Mouse (Mus musculus) MEL (cell line): ENCODE data around the gene Edil3. TPM values are rescaled to one million over a fixed set of nuclear protein-coding genes. Genes with fewer than 3 reads are reported as not detected.

Experiments used
- DNase-seq: peaks from one replicate; pipeline ENCODE4 v3.0.0; 2011; ENCODE audit warnings: low read depth, low spot score
- H3K27ac ChIP-seq: 2 replicates; pipeline ENCODE4 v1.5.1; 2012; ENCODE audit warnings: low read depth, mild to moderate bottlenecking, control low read depth, low read length, moderate library complexity; ENCODE audit not compliant: control insufficient read depth
- H3K27me3 ChIP-seq, 2 experiments: fragments of 150-350 bp in 1 of 2; sonication (generic) in 1 of 2; 2 replicates each; pipeline ENCODE4 v1.6.1; 2012; ENCODE audit warnings: low read length in 2 of 2, mild to moderate bottlenecking in 2 of 2, improper control_type of control experiment in 1 of 2, moderate library complexity in 1 of 2; ENCODE audit not compliant: insufficient read depth in 2 of 2, control insufficient read depth in 1 of 2
- H3K36me3 ChIP-seq, 2 experiments: 2 replicates each; pipeline ENCODE4 v1.6.1; 2012 to 2014; ENCODE audit warnings: low read length in 2 of 2, improper control_type of control experiment in 1 of 2, inconsistent platforms in 1 of 2, mild to moderate bottlenecking in 1 of 2; ENCODE audit not compliant: insufficient read depth in 2 of 2, control insufficient read depth in 1 of 2
- H3K4me1 ChIP-seq, 2 experiments: fragments of 150-350 bp in 1 of 2; sonication (generic) in 1 of 2; 2 replicates each; pipeline ENCODE4 v1.6.1; 2012; ENCODE audit warnings: low read length in 2 of 2, improper control_type of control experiment in 1 of 2, mild to moderate bottlenecking in 1 of 2; ENCODE audit not compliant: insufficient read depth in 2 of 2, control insufficient read depth in 1 of 2
- H3K4me3 ChIP-seq, 2 experiments: fragments of 150-350 bp in 1 of 2; sonication (generic) in 1 of 2; 2 replicates each; pipeline ENCODE4 v1.5.1; 2012; ENCODE audit warnings: low read depth in 2 of 2, low read length in 2 of 2, mild to moderate bottlenecking in 2 of 2, moderate library complexity in 2 of 2, control low read depth in 1 of 2, improper control_type of control experiment in 1 of 2; ENCODE audit not compliant: control insufficient read depth in 1 of 2, insufficient read depth in 1 of 2
- H3K79me2 ChIP-seq: 2 replicates; pipeline ENCODE4 v1.6.1; 2012; ENCODE audit warnings: mild to moderate bottlenecking, low read length, moderate library complexity; ENCODE audit not compliant: control insufficient read depth, poor library complexity, insufficient read depth
- H3K9ac ChIP-seq: 2 replicates; pipeline ENCODE4 v1.6.1; 2012; ENCODE audit warnings: low read depth, mild to moderate bottlenecking, control low read depth, low read length, moderate library complexity; ENCODE audit not compliant: control insufficient read depth, poor library complexity, severe bottlenecking
- H3K9me3 ChIP-seq: fragments of 150-350 bp; sonication (generic); replicated peaks from 2 replicates; pipeline ENCODE4 v1.6.1; 2012; ENCODE audit warnings: mild to moderate bottlenecking, low read length, improper control_type of control experiment, moderate library complexity; ENCODE audit not compliant: insufficient read depth
- BHLHE40 ChIP-seq: IDR thresholded peaks from 2 replicates; pipeline ENCODE4 v1.6.1; 2012; ENCODE audit warnings: low read depth, mild to moderate bottlenecking, inconsistent platforms, low read length, improper control_type of control experiment, borderline replicate concordance
- CHD2 ChIP-seq: IDR thresholded peaks from 2 replicates; pipeline ENCODE4 v1.6.1; 2011; ENCODE audit warnings: low read length, improper control_type of control experiment
- CTCF ChIP-seq, 3 experiments: IDR thresholded peaks in 2 of 3; conservative IDR thresholded peaks in 1 of 3; 2 replicates each; pipeline ENCODE4 v1.5.1; 2011 to 2012; ENCODE audit warnings: low read length in 3 of 3, low read depth in 2 of 3, mild to moderate bottlenecking in 2 of 3, improper control_type of control experiment in 1 of 3, inconsistent platforms in 1 of 3, mixed read lengths in 1 of 3, moderate library complexity in 1 of 3; ENCODE audit not compliant: control insufficient read depth in 1 of 3, insufficient read depth in 1 of 3, poor library complexity in 1 of 3, severe bottlenecking in 1 of 3
- E2F4 ChIP-seq: IDR thresholded peaks from 2 replicates; pipeline ENCODE4 v1.6.1; 2011; ENCODE audit warnings: low read depth, low read length, improper control_type of control experiment, borderline replicate concordance
- ETS1 ChIP-seq: IDR thresholded peaks from 2 replicates; pipeline ENCODE4 v1.6.1; 2012; ENCODE audit warnings: low read depth, mild to moderate bottlenecking, inconsistent platforms, low read length, improper control_type of control experiment, moderate library complexity
- GABPA ChIP-seq: IDR thresholded peaks from 2 replicates; pipeline ENCODE4 v1.6.1; 2012; ENCODE audit warnings: low read depth, mild to moderate bottlenecking, inconsistent platforms, low read length, improper control_type of control experiment, moderate library complexity
- GATA1 ChIP-seq: IDR thresholded peaks from 2 replicates; pipeline ENCODE4 v1.6.1; 2011; ENCODE audit warnings: low read depth, low read length, improper control_type of control experiment
- HCFC1 ChIP-seq: IDR thresholded peaks from 2 replicates; pipeline ENCODE4 v1.6.1; 2012; ENCODE audit warnings: low read depth, mild to moderate bottlenecking, inconsistent platforms, low read length, improper control_type of control experiment, moderate library complexity
- MAFK ChIP-seq: IDR thresholded peaks from 2 replicates; pipeline ENCODE4 v1.6.1; 2011; ENCODE audit warnings: low read depth, mild to moderate bottlenecking, low read length, improper control_type of control experiment, borderline replicate concordance
- MEF2A ChIP-seq: IDR thresholded peaks from 2 replicates; pipeline ENCODE4 v1.6.1; 2014; ENCODE audit warnings: low read depth, mild to moderate bottlenecking, inconsistent platforms, low read length, improper control_type of control experiment; ENCODE audit not compliant: poor library complexity, insufficient replicate concordance, severe bottlenecking; ENCODE audit errors: extremely low read depth
- NELFE ChIP-seq: IDR thresholded peaks from 2 replicates; pipeline ENCODE4 v1.6.1; 2011; ENCODE audit warnings: low read depth, low read length, improper control_type of control experiment
- NRF1 ChIP-seq: IDR thresholded peaks from 2 replicates; pipeline ENCODE4 v1.6.1; 2014; ENCODE audit warnings: low read depth, mild to moderate bottlenecking, inconsistent platforms, low read length, improper control_type of control experiment, moderate library complexity; ENCODE audit not compliant: poor library complexity, insufficient read depth, severe bottlenecking
- RAD21 ChIP-seq: IDR thresholded peaks from 2 replicates; pipeline ENCODE4 v1.6.1; 2011; ENCODE audit warnings: mild to moderate bottlenecking, low read depth, low read length, improper control_type of control experiment
- RCOR1 ChIP-seq: IDR thresholded peaks from 2 replicates; pipeline ENCODE4 v1.6.1; 2012; ENCODE audit warnings: low read depth, mild to moderate bottlenecking, inconsistent platforms, low read length, improper control_type of control experiment
- TAL1 ChIP-seq: IDR thresholded peaks from 2 replicates; pipeline ENCODE4 v1.6.1; 2012; ENCODE audit warnings: mild to moderate bottlenecking, inconsistent platforms, low read length, moderate library complexity, mixed read lengths
- TCF12 ChIP-seq: IDR thresholded peaks from 2 replicates; pipeline ENCODE4 v1.6.1; 2014; ENCODE audit warnings: low read depth, mild to moderate bottlenecking, inconsistent platforms, low read length, improper control_type of control experiment, moderate library complexity
- UBTF ChIP-seq: IDR thresholded peaks from 2 replicates; pipeline ENCODE4 v1.6.1; 2012; ENCODE audit warnings: low read depth, mild to moderate bottlenecking, inconsistent platforms, low read length, improper control_type of control experiment, moderate library complexity, borderline replicate concordance; ENCODE audit not compliant: insufficient read depth
- USF1 ChIP-seq: IDR thresholded peaks from 2 replicates; pipeline ENCODE4 v1.6.1; 2014; ENCODE audit warnings: low read depth, mild to moderate bottlenecking, inconsistent platforms, low read length, improper control_type of control experiment, moderate library complexity
- USF2 ChIP-seq, 2 experiments: IDR thresholded peaks; 2 replicates each; pipeline ENCODE4 v1.6.1; 2011 to 2012; ENCODE audit warnings: improper control_type of control experiment in 2 of 2, low read length in 2 of 2, borderline replicate concordance in 1 of 2, inconsistent platforms in 1 of 2, low read depth in 1 of 2, mild to moderate bottlenecking in 1 of 2; ENCODE audit not compliant: insufficient read depth in 1 of 2
- ZC3H11A ChIP-seq: IDR thresholded peaks from 2 replicates; pipeline ENCODE4 v1.6.1; 2012; ENCODE audit warnings: low read depth, mild to moderate bottlenecking, inconsistent platforms, low read length, improper control_type of control experiment
- ZKSCAN1 ChIP-seq: IDR thresholded peaks from 2 replicates; pipeline ENCODE4 v1.6.1; 2012; ENCODE audit warnings: low read depth, mild to moderate bottlenecking, inconsistent platforms, low read length, improper control_type of control experiment, moderate library complexity
- ZMIZ1 ChIP-seq: IDR thresholded peaks from 2 replicates; pipeline ENCODE4 v1.6.1; 2012; ENCODE audit warnings: low read depth, mild to moderate bottlenecking, inconsistent platforms, low read length, improper control_type of control experiment, moderate library complexity
- polyA plus RNA-seq, 2 experiments: library from polyadenylated mRNA; stranded (reverse) in 1 of 2; unstranded in 1 of 2; fragments of >175 nt in 1 of 2; fragments of >200 nt in 1 of 2; gene quantifications; 2 replicates each; pipeline versions ENCODE4 v1.2.1 to v1.2.4; 2012; ENCODE audit warnings: low replicate concordance in 2 of 2, low read depth in 1 of 2; ENCODE audit not compliant: insufficient read length in 2 of 2, insufficient read depth in 1 of 2, missing spikeins in 1 of 2
- total RNA-seq: library from RNA; depleted of rRNA; stranded (reverse); fragments of 300-350 nt; gene quantifications from 2 replicates; pipeline ENCODE4 v1.2.3, GENCODE M21; 2012

Edil3 gene
- total and polyA plus RNA-seq, 3 experiments, result not detected

- Histone ChIP-seq H3K27me3 (no peaks in the 10 kb centered on the region), H3K27ac (no peak overlapping the region), H3K9ac (no peak overlapping the region), H3K79me2 (no peaks in the 10 kb centered on the region), H3K4me3 (no peak overlapping the region), H3K4me1 (no peaks in the 10 kb centered on the region), H3K36me3 (no peaks in the 10 kb centered on the region), H3K9me3 (no peaks in the 10 kb centered on the region)
- DNase-seq, result no peak
- TF ChIP-seq RCOR1, result no peak
- no peak for TF ChIP-seq HCFC1
- no peak for TF ChIP-seq ZKSCAN1
- TF ChIP-seq ZC3H11A, result no peak
- no peak for TF ChIP-seq GABPA
- TF ChIP-seq MAFK, result no peak
Measured at GRCm38 (mm10) chr13:89076212-89076611, 254.9 kb downstream of the Edil3 start.

GRCm38 (mm10) chr13:89105889-89106288 is 284.6 kb downstream of the Edil3 start:
- Histone ChIP-seq H3K4me1 (no peaks in the 10 kb centered on the region), H3K36me3 (no peaks in the 10 kb centered on the region), H3K27me3 (no peaks in the 10 kb centered on the region), H3K27ac (no peak overlapping the region), H3K9ac (no peak overlapping the region), H3K79me2 (no peaks in the 10 kb centered on the region), H3K4me3 (no peak overlapping the region), H3K9me3 (no peaks in the 10 kb centered on the region)
- DNase-seq, result no peak
- no peak for TF ChIP-seq ZKSCAN1
- TF ChIP-seq ETS1, result no peak
- TF ChIP-seq GATA1, result no peak
- TF ChIP-seq NRF1, result no peak
- no peak for TF ChIP-seq MEF2A
- TF ChIP-seq MAFK, result no peak

- Histone ChIP-seq H3K36me3 (no peaks in the 10 kb centered on the region), H3K4me1 (no peaks in the 10 kb centered on the region), H3K9me3 (no peaks in the 10 kb centered on the region), H3K27ac (no peak overlapping the region), H3K79me2 (no peaks in the 10 kb centered on the region), H3K4me3 (no peak overlapping the region), H3K9ac (no peak overlapping the region), H3K27me3 (no peaks in the 10 kb centered on the region)
- TF ChIP-seq RAD21, result no peak
- TF ChIP-seq UBTF, result no peak
- TF ChIP-seq NELFE, result no peak
- no peak for TF ChIP-seq ZMIZ1
- TF ChIP-seq GABPA, result no peak
- no peak for TF ChIP-seq MEF2A
- TF ChIP-seq TCF12, result no peak
- TF ChIP-seq HCFC1, result no peak
- no peak for TF ChIP-seq USF1
- TF ChIP-seq USF2 (IDR thresholded peaks at IDR 0.05; ENCODE audit: borderline replicate concordance in 1 of 2, insufficient read depth in 1 of 2, low read depth in 1 of 2, low read length in 2 of 2), result no peak
- no peak for TF ChIP-seq E2F4
- no peak for TF ChIP-seq TAL1
- no peak for TF ChIP-seq CHD2
- no peak for TF ChIP-seq BHLHE40
- no peak for TF ChIP-seq ETS1
- TF ChIP-seq ZKSCAN1, result no peak
- no peak for TF ChIP-seq CTCF (IDR thresholded peaks at IDR 0.05 in 2 of 3, conservative IDR thresholded peaks at IDR 0.05 in 1 of 3; ENCODE audit: control insufficient read depth in 1 of 3, insufficient read depth in 1 of 3, low read depth in 2 of 3, low read length in 3 of 3, poor library complexity in 1 of 3, severe bottlenecking in 1 of 3)
- TF ChIP-seq ZC3H11A, result no peak
- DNase-seq, result no peak
Measured at GRCm38 (mm10) chr13:89117551-89117950, 296.3 kb downstream of the Edil3 start.
